Mouse (Mus musculus) cerebellum, adult 2 months (tissue): Measurements from ENCODE around the gene Lin7c. TPM values are rescaled to one million over a fixed set of nuclear protein-coding genes. Genes with fewer than 3 reads are reported as not detected.

Experiments used
- DNase-seq, 2 experiments: peaks; one replicate each; pipeline ENCODE4 v3.0.0; 2021
- H3K27ac ChIP-seq: fragments of 200-500 bp; 2 replicates; pipeline ENCODE4 v1.5.1; 2012; ENCODE audit warnings: low read length, control low read depth, inconsistent platforms; ENCODE audit not compliant: insufficient read depth
- H3K27me3 ChIP-seq: fragments of 200-500 bp; 2 replicates; pipeline ENCODE4 v1.6.1; 2012; ENCODE audit warnings: inconsistent platforms, mild to moderate bottlenecking, low read length, moderate library complexity; ENCODE audit not compliant: control insufficient read depth, insufficient read depth
- H3K4me1 ChIP-seq: fragments of 200-500 bp; 2 replicates; pipeline ENCODE4 v1.6.1; 2011; ENCODE audit warnings: low read length; ENCODE audit not compliant: control insufficient read depth, insufficient read depth
- H3K4me3 ChIP-seq: fragments of 200-500 bp; replicated peaks from 2 replicates; pipeline ENCODE3; 2011; ENCODE audit warnings: mild to moderate bottlenecking, low read depth, low read length, control low read depth; ENCODE audit not compliant: insufficient read depth
- CTCF ChIP-seq: fragments of 200-500 bp; IDR thresholded peaks from 2 replicates; pipeline ENCODE4 v1.5.1; 2011; ENCODE audit warnings: low read depth, mild to moderate bottlenecking, control low read depth, low read length, moderate library complexity, borderline replicate concordance; ENCODE audit not compliant: insufficient read depth
- POLR2A ChIP-seq: fragments of 200-500 bp; IDR thresholded peaks from 2 replicates; pipeline ENCODE4 v1.6.1; 2011; ENCODE audit warnings: low read length, control low read depth, borderline replicate concordance; ENCODE audit not compliant: insufficient read depth
- WGBS: fragments of 180-500 bp; shearing (Covaris S2); methylation state at CpG from one replicate; pipeline ENCODE4 v1.1.7; 2018; 5-methylcytosine and 5-hydroxymethylcytosine counted together
- polyA plus RNA-seq: library from polyadenylated mRNA; depleted of rRNA; stranded (reverse); fragments of >200 nt; gene quantifications from 2 replicates; pipeline ENCODE4 v1.2.3, GENCODE M21; 2012; rRNA removed

The Lin7c gene
- polyA plus RNA-seq, 1 experiment = 35.5 TPM

GRCm38 (mm10) chr2:109946426-109946825 lies 55.8 kb downstream of the Lin7c start:
- no peak for DNase-seq
- 97% methylated on average over 6 of the region's 6 CpGs for WGBS
- no peak overlapping the region for H3K27ac ChIP-seq
- TF ChIP-seq POLR2A = no peak
- no peak for TF ChIP-seq CTCF
- peaks cover 18% of the 10 kb centered on the region for H3K4me1 ChIP-seq
- H3K27me3 ChIP-seq = no peaks in the 10 kb centered on the region
- H3K4me3 ChIP-seq = no peak overlapping the region

- peak in 1 of 2 experiments; percentile 51 for DNase-seq
- H3K27ac ChIP-seq = peak overlapping the region; percentile 36; the same call in 1 of the 2 replicates
- H3K27me3 ChIP-seq = no peaks in the 10 kb centered on the region
Measured at GRCm38 (mm10) chr2:109949519-109949918, 58.9 kb downstream of the Lin7c start.

GRCm38 (mm10) chr2:109950311-109950710 lies 59.7 kb downstream of the Lin7c start:
- no peak for DNase-seq
- H3K4me1 ChIP-seq = peaks cover 21% of the 10 kb centered on the region
- no peaks in the 10 kb centered on the region for H3K27me3 ChIP-seq
- no peak overlapping the region for H3K4me3 ChIP-seq
- WGBS = 73% methylated on average over 3 of the region's 3 CpGs
- no peak overlapping the region for H3K27ac ChIP-seq
- TF ChIP-seq POLR2A (no peak), CTCF (no peak)

More at GRCm38 (mm10) chr2:109949519-109949918, 58.9 kb downstream of the Lin7c start:
- no peak for TF ChIP-seq POLR2A
- no peak for TF ChIP-seq CTCF
- peaks cover 22% of the 10 kb centered on the region for H3K4me1 ChIP-seq
- no peak overlapping the region for H3K4me3 ChIP-seq

Other genes starting within 250 kb of the Lin7c start
- 5.7 and 5.9 TPM in 2 replicates for gene Bdnf, start 216.2 kb upstream of the Lin7c start, polyA plus RNA-seq
- gene Lgr4, start 26.8 kb downstream of the Lin7c start, polyA plus RNA-seq = 21.6 and 22.3 TPM in 2 replicates
- 10.8 and 12.0 TPM in 2 replicates for gene Ccdc34, start 127.0 kb downstream of the Lin7c start, polyA plus RNA-seq